Mouse (Mus musculus): ENCODE data around the gene Foxf1.

DNA sequence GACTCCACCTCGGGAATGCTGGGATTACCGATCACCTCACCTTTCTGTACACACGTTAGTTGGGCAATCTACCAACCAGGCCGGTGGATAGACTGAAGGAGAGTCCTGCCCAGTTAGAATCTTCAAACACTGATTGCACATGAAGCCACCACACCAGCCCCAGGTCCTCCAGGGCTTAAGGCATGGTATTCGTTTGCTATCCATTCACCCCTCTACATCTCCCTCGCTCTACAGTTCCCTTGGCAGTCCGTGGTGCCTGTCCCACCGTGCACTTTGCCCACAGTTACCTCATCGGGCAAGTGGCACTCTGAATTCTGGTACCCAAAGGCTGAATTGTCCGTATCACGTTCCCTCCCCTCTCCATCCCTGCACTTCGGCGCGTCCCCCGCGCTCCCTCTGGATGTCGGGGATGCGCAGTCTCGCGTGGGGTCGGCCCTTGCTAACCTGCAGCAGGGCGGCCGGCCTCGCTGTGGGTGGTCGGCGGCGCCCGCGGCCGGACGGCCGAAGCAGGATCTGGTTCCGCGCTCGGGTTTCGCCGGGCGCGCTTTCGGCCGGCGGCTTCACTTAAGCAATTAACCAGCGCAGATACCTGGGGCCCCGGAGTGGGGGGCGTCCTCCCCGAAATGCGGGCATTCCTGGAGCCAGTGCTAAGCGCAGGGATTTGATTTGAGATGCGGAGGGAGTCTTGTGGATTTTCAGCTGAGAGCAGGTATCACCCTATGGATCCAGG lies 3.7 kb upstream of the Foxf1 start:
- TF ChIP-seq POLR2A (IDR thresholded peaks at IDR 0.05; ENCODE audit: insufficient read length, low read depth) (no peak), CEBPB (IDR thresholded peaks at IDR 0.05; ENCODE audit: insufficient read depth, poor library complexity, severe bottlenecking) (no peak), E2F4 (IDR thresholded peaks at IDR 0.05; ENCODE audit: insufficient read depth) (no peak)
